Mouse (Mus musculus): ENCODE data around the gene Bysl. TPM values are rescaled to one million over a fixed set of nuclear protein-coding genes. Genes with fewer than 3 reads are reported as not detected.

The Bysl gene
- total and polyA plus RNA-seq, 2 experiments from 2014 or later, result 17.4 to 19.9 TPM

GRCm38 (mm10) chr17:47651953-47652352, 40.7 kb upstream of the Bysl start:
- Histone ChIP-seq H3K4me1 (ENCODE audit: control insufficient read depth, insufficient read depth) (no peaks in the 10 kb centered on the region), H3K9ac (replicated peaks; ENCODE audit: low read depth, low read length) (no peak overlapping the region), H3K9me3 (replicated peaks; ENCODE audit: control insufficient read depth, low read length) (no peaks in the 10 kb centered on the region), H3K27me3 (ENCODE audit: control insufficient read depth, insufficient read depth, low read length) (no peaks in the 10 kb centered on the region), H3K4me3 (ENCODE audit: low read depth, low read length) (no peak overlapping the region), H3K4me2 (ENCODE audit: low read depth, low read length) (no peak overlapping the region), H3K36me3 (replicated peaks; ENCODE audit: control insufficient read depth, insufficient read depth, low read length) (no peaks in the 10 kb centered on the region; the same call in 1 of the 2 replicates), H3K27ac (ENCODE audit: low read depth) (no peak overlapping the region)
- no peak for ATAC-seq (ENCODE audit: insufficient read depth, low read depth)
- 86% methylated on average over 2 of the region's 2 CpGs for WGBS
- TF ChIP-seq EP300 (IDR thresholded peaks at IDR 0.05; ENCODE audit: low read depth), result no peak
- TF ChIP-seq CTCF (IDR thresholded peaks at IDR 0.05; ENCODE audit: low read depth), result no peak
- DNase-seq (ENCODE audit: low spot score), result no peak

- ATAC-seq (ENCODE audit: insufficient read depth, low read depth), result no peak
- WGBS, result 68% methylated on average over 4 of the region's 4 CpGs
- no peak overlapping the region for H3K4me2 ChIP-seq (ENCODE audit: low read depth, low read length)
- no peak for TF ChIP-seq EP300 (IDR thresholded peaks at IDR 0.05; ENCODE audit: low read depth)
- TF ChIP-seq CTCF (IDR thresholded peaks at IDR 0.05; ENCODE audit: low read depth), result no peak
- no peak for DNase-seq (ENCODE audit: low spot score)
- no peak overlapping the region for H3K9ac ChIP-seq (replicated peaks; ENCODE audit: low read depth, low read length)
- H3K27me3 ChIP-seq (ENCODE audit: control insufficient read depth, insufficient read depth, low read length), result no peaks in the 10 kb centered on the region
- H3K27ac ChIP-seq (ENCODE audit: low read depth), result no peak overlapping the region
- no peaks in the 10 kb centered on the region for H3K36me3 ChIP-seq (replicated peaks; ENCODE audit: control insufficient read depth, insufficient read depth, low read length)
- H3K9me3 ChIP-seq (replicated peaks; ENCODE audit: control insufficient read depth, low read length), result no peaks in the 10 kb centered on the region
- H3K4me1 ChIP-seq (ENCODE audit: control insufficient read depth, insufficient read depth), result no peaks in the 10 kb centered on the region
- no peak overlapping the region for H3K4me3 ChIP-seq (ENCODE audit: low read depth, low read length)
Measured at GRCm38 (mm10) chr17:47648966-47649365, 37.7 kb upstream of the Bysl start.

- no peak overlapping the region for H3K4me3 ChIP-seq (ENCODE audit: low read depth, low read length)
- no peak overlapping the region for H3K4me2 ChIP-seq (ENCODE audit: low read depth, low read length)
- ATAC-seq (ENCODE audit: insufficient read depth, low read depth), result no peak
- TF ChIP-seq EP300 (IDR thresholded peaks at IDR 0.05; ENCODE audit: low read depth) (no peak), CTCF (IDR thresholded peaks at IDR 0.05; ENCODE audit: low read depth) (peak; percentile 58)
- WGBS, result 88% methylated on average over 1 of the region's 1 CpGs
- no peak overlapping the region for H3K27ac ChIP-seq (ENCODE audit: low read depth)
- no peaks in the 10 kb centered on the region for H3K27me3 ChIP-seq (ENCODE audit: control insufficient read depth, insufficient read depth, low read length)
- no peaks in the 10 kb centered on the region for H3K9me3 ChIP-seq (replicated peaks; ENCODE audit: control insufficient read depth, low read length)
- DNase-seq (ENCODE audit: low spot score), result peak; percentile 44
- H3K36me3 ChIP-seq (replicated peaks; ENCODE audit: control insufficient read depth, insufficient read depth, low read length), result no peaks in the 10 kb centered on the region
- H3K4me1 ChIP-seq (ENCODE audit: control insufficient read depth, insufficient read depth), result no peaks in the 10 kb centered on the region
- H3K9ac ChIP-seq (replicated peaks; ENCODE audit: low read depth, low read length), result no peak overlapping the region
Measured at GRCm38 (mm10) chr17:47646683-47647082, 35.4 kb upstream of the Bysl start.

GRCm38 (mm10) chr17:47642992-47643391, 31.7 kb upstream of the Bysl start:
- 96% methylated on average over 2 of the region's 2 CpGs for WGBS
- ATAC-seq (ENCODE audit: insufficient read depth, low read depth) (no peak), DNase-seq (ENCODE audit: low spot score) (no peak)
- no peak overlapping the region for H3K4me2 ChIP-seq (ENCODE audit: low read depth, low read length)
- H3K9me3 ChIP-seq (replicated peaks; ENCODE audit: control insufficient read depth, low read length), result no peaks in the 10 kb centered on the region
- H3K4me1 ChIP-seq (ENCODE audit: control insufficient read depth, insufficient read depth), result no peaks in the 10 kb centered on the region
- H3K9ac ChIP-seq (replicated peaks; ENCODE audit: low read depth, low read length), result no peak overlapping the region
- TF ChIP-seq EP300 (IDR thresholded peaks at IDR 0.05; ENCODE audit: low read depth), result no peak
- TF ChIP-seq CTCF (IDR thresholded peaks at IDR 0.05; ENCODE audit: low read depth), result no peak
- H3K4me3 ChIP-seq (ENCODE audit: low read depth, low read length), result no peak overlapping the region
- H3K36me3 ChIP-seq (replicated peaks; ENCODE audit: control insufficient read depth, insufficient read depth, low read length), result no peaks in the 10 kb centered on the region
- H3K27ac ChIP-seq (ENCODE audit: low read depth), result no peak overlapping the region
- no peaks in the 10 kb centered on the region for H3K27me3 ChIP-seq (ENCODE audit: control insufficient read depth, insufficient read depth, low read length)

GRCm38 (mm10) chr17:47633999-47634770, 22.9 kb upstream of the Bysl start:
- no peak overlapping the region for H3K9ac ChIP-seq (replicated peaks; ENCODE audit: low read depth, low read length)
- no peak overlapping the region for H3K4me3 ChIP-seq (ENCODE audit: low read depth, low read length)
- H3K4me1 ChIP-seq (ENCODE audit: control insufficient read depth, insufficient read depth), result no peaks in the 10 kb centered on the region
- 0 out of 2 replicates have a peak, but pooled peaks cover 5% of the 10 kb centered on the region for H3K36me3 ChIP-seq (replicated peaks; ENCODE audit: control insufficient read depth, insufficient read depth, low read length)
- no peak for ATAC-seq (ENCODE audit: insufficient read depth, low read depth)
- no peak for DNase-seq (ENCODE audit: low spot score)
- H3K4me2 ChIP-seq (ENCODE audit: low read depth, low read length), result no peak overlapping the region
- TF ChIP-seq EP300 (IDR thresholded peaks at IDR 0.05; ENCODE audit: low read depth) (no peak), CTCF (IDR thresholded peaks at IDR 0.05; ENCODE audit: low read depth) (no peak)
- H3K27me3 ChIP-seq (ENCODE audit: control insufficient read depth, insufficient read depth, low read length), result no peaks in the 10 kb centered on the region
- no peaks in the 10 kb centered on the region for H3K9me3 ChIP-seq (replicated peaks; ENCODE audit: control insufficient read depth, low read length)
- 82% methylated on average over 7 of the region's 7 CpGs for WGBS
- H3K27ac ChIP-seq (ENCODE audit: low read depth), result no peak overlapping the region
